Mouse (Mus musculus): ENCODE measurements at regions not wholly inside any gene's neighbourhood (a gene's known extent, or its start where the extent isn't known, plus 50 kb on each side); places are given as distances from the start of the nearest gene placed in this dataset.
"Not testable (repeated sequence)": the region's sequence is repeated elsewhere in the genome, so short reads cannot be mapped to it uniquely, and the experiment has no call there.

DNA sequence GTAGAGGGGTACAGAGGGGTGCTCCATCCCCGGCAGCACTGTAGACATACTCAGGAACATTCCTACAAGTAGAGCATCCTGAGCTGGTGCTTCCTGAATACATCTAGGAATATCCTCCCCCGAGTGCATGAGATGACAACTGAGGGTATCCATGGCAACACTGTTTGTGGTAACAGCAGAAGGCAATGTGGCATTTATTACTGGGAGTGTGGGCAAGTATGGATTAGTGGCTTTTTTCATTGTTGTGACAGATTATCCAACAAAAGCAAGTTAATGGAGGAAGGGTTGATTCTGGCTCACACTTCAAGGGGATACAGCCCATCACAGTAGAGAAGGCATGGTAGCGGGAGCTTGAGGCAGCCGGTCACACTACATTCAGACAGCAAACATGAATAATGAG is 114.0 kb upstream of the Nxpe4 start:
- DNase-seq (ENCODE audit: low read depth, low spot score), result no peak

DNA sequence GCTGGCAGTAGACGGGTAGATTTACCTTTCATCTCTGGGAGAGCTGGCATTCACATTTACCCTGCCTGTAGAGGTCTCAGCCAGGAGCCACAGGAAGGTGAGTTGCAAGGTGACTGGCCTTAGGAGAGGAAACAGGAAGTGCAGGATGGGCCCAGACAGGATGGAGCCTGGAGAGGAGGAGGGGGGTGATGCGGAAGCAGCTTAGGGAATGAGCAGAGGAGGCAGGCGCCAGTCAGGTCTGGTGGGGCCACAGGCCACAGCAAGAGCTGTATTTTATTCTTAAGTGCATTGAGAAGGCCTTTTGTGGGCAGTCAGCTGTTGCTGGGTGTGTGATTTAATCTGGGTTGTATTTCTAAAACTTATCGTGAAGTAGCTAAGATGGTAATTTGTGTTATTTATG is 108.2 kb upstream of the Nxpe4 start:
- DNase-seq (ENCODE audit: low read depth, low spot score), result no peak

DNA sequence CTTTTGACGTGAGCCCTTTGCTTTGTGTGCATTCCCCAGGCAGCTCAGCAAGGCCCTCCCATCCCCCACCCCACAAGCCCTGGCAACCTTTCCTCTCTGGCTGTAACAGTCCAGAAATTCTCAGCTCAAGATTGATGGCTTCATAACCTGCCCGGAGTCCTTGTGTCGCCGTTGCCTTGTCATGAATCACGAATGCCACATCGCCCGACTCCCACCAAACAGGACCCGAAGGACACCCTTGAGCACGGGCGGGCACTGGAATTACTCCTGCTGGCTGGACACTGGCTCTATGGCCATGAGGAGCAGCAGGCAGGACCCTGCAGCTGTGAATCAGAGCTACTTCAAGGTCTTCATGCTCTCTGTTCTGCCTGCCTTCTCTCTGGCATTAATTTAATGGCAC is 106.6 kb upstream of the Nxpe4 start:
- peak; percentile 35 for DNase-seq (ENCODE audit: low read depth, low spot score)

DNA sequence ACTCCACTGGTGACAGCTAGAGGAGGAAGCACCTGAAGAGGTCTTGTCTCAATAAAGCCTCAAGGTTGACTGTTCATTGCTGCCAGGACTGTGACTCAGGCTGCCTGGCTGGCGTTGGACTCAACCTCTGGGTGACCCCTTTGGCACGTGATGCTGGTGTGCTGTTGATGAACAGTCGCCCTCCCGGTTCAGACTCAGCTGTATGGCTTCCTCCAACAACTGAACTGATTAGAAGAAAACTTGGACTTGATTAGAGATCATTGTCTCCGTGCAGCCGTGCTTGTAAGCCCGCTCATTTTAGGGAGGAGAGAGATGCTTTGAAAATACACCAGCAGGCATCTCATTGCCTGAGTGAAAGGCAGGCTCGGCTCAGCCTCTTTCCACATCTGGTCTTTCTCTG is 103.2 kb upstream of the Nxpe4 start:
- DNase-seq (ENCODE audit: low read depth, low spot score), result no peak

DNA sequence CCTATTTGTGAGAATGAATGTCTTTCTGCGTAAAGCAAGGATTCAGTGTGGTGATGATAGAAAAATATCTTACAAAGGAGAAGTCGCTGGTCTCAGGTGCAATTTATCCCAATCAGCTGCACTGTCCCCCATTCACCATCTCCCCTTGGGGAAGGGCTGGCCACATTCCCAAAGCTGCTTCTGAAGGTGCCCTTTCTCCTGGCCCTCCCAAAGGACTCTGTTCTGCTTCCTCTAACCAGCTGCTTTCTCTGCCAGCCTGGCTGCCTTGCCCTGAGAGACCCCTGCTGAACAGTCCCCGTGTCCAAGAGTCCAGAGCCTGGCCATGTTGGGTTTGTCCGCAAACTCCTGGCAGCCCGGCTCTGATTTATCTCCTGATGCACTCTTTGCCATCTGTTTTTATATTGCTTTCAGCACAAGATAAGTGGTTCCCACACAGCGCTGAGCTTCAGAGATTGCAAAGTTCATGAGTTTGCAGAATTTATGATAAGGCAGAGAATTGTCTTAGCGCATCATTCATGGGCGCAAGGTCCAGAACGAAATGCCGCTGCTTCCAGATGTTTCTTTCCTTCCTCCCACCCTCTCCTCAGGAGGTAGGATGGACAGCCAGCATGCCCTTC is 102.2 kb upstream of the Nxpe4 start:
- no peak for DNase-seq (ENCODE audit: low read depth, low spot score)

DNA sequence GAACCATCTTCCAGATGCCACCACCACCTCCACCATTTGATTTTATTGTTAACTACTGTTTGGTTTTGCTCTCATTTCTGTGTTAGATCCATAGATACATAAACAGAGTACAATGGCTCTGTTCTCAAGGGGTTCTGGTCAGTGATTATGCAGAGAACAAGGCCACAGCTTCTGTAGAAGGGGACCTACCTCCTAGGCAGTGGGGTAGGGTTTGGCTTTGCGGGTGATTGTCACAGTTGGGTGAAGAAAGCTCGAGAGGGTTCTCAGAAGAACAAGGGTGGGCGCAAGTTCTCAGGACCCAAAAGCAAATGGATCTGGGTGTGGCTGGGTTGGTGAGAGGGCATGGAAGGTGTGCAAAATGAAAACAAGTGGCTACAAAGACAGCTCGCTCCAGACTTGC is 100.8 kb upstream of the Nxpe4 start:
- no peak for DNase-seq (ENCODE audit: low read depth, low spot score)

DNA sequence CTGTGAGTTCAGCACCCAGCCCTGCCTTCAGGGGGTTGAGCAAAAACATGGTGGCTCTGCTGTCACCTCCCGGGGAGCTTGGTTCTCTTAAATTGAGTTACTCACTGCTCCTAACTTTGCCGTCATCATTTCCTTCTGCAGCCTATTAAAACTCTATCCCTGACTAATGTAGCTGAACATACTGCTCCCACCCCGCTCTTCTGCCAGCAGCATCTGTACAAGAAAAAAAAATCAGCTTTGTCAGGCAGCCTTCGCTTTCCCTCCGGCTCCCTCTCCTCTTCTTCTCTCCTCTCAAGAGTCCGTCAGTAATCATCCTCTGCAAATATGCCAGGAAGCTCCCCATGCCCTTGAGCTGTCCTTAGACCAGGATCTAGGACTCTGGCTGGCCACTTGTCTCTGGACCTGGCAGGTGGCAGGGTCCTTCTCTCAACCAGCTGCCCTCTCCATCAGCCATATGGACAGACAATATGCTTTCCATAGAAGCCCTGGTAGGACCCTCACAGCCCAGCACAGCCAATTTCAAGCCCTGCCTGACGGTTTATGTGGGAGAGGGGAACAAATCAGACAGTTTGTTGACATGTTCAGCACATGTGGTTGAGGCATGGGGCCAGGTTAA is 95.0 kb upstream of the Nxpe4 start:
- DNase-seq (ENCODE audit: low read depth, low spot score), result no peak

DNA sequence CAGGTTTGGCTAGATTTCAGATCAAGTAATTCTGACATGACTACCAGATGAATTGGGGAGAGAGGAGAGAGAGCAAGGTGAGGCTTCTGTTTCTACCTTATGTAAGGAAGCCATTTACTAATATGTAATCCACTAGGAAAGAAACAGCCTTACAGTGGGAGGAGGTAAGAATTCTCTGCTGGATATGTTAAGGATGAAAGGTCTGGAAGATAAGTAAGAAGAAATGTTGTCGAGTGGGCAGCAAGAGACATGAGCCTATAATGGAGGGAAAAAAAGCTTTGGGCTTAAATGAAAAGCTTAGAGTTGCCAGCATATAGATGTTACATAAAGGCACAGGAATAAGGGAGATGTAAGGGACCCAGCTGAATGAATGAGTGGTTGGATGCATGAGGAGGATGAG is 89.2 kb upstream of the Nxpe4 start:
- DNase-seq (ENCODE audit: low read depth, low spot score), result no peak

DNA sequence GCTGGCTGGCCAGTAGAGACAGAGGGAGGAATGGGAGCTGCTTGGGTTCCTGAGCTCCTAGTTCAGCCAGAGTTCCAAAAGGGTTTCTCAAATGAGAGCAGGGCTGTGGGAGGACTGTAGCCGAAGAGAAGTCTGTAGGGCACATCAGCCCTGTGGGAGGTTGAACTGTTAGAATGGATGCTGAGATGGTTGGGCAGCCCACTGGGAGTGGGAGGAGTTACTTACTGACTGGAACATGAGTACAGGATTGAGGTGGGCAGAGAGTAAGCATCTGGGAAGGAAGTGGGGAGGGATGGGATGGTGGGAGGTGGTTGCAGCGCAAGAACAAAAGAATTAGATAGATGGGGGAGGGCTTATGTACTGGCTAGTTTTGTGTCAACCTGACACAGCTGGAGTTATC is 88.7 kb upstream of the Nxpe4 start:
- no peak for DNase-seq (ENCODE audit: low read depth, low spot score)

DNA sequence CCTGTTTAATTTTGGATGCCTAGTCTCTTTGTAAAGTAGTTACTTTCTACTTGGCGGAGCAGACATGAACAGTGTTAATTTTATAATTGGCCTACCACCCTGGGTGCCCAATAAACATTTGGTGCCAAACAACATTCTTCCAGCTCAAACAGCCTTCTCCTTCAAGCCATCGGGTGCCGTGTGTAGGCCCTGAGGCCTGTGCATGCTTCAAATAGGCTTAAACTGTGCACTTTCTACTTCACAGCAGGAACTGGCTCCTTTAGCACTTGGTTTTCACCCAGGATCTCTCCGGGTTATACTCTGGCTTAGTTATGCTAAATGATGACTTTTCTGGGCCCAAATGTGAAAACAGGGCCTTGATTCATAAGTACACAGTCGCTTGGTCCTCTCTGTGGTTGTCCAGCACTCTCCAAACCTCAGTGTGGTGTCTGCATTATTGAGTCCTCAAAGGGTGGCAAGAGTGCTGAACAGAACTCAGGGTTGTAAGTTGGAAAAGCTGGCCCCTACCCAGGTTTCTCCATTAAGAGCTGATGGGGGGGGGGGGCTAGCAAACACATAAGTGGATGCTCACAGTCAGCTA is 86.1 kb upstream of the Nxpe4 start:
- no peak for DNase-seq (ENCODE audit: low read depth, low spot score)

DNA sequence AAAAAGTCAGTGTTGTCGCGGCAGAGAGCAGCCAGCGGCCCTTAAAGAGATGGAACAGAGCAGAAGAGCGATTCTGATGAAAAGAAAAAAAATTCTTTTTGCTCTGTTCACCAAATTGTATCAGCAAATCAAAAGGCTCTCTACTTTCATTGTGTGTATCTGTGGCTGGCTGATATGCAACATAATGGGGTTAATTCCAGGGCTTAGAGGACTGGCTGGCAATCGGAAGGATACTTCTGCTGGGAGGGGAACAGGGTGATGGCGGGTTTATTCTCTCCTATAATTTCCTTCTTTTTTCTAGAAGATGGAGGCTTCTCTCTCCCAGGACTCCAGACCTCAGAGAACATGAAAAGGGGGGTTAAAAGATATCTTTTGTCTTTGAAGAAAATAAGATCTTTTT is 79.4 kb upstream of the Nxpe4 start:
- DNase-seq (ENCODE audit: low read depth, low spot score), result no peak

DNA sequence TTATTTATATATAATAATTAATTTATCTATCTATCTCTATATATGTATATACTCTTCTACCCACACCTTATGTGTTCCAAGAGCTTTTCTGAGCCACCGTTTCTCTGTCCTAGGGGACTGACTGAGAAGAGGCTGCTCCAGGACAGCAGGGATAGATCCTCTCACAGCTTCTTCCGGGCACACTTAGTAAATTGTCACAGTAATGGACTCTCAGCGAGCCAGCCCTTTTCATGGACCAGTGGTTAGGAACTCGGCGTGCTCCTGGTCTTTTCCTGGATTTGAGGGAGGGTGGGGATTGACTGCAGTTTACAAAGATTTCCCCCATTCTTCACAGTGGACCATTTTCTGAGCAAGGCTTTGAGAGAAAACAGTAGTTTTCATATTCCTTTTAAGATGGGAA is 77.6 kb upstream of the Nxpe4 start:
- not testable (repeated sequence) for DNase-seq (ENCODE audit: low read depth, low spot score)

DNA sequence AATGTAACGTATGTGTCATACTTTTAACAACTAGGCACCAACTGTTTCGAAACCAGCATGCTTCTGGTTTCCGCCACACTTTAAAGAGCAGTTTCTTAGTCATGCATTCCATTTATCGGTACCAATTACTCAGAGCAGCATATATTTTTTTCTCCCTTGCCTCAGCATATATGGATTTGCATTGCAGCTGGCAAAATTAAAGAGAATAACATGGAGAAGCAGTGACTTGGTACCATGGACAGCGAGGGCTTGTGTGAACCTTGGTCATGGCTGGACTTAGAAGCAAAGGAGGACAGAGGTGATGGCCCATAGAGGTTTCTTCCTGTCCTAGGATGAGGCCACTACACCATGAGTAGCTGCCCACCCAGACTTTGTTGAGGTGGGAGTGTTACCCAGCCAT is 72.2 kb upstream of the Nxpe4 start:
- peak; percentile 24 for DNase-seq (ENCODE audit: low read depth, low spot score)

DNA sequence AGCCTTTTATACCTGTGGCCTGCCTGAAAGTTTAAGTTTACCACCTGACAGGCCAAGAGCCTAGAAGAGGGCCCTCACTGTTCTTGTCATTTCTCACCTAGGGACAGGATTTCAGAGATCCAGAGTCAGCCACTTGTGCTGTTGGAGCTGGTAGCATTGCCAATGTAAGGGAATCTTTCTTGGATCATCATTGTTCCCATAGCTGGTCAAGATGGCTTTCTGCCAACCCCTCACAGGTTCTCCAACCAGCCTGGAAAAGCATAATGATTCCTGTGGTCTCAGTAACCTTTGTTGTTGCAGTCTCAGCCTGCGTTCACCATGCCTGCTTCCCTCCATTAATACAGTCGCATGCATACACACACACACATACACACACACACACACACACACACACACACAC is 67.1 kb upstream of the Nxpe4 start:
- no peak for DNase-seq (ENCODE audit: low read depth, low spot score)

DNA sequence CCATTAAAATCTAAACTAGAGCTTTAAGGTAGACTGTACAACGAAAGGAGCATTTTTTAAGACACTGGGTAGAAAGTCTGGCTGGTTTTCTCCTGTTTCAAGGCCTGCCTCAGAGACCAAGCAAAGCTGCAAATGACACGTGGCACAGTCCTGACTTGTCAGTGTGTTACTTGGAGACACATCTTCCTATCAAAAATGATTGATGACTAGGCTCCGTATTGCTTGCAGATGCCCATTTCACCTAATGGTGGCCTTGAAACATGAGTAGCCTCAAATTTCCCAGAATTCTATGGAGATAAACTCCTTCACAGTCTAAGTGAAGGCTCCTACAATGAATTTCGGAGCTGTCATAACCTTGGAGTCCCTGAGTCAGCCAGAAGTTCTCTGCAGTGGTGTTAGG is 62.0 kb upstream of the Nxpe4 start:
- no peak for DNase-seq (ENCODE audit: low read depth, low spot score)

DNA sequence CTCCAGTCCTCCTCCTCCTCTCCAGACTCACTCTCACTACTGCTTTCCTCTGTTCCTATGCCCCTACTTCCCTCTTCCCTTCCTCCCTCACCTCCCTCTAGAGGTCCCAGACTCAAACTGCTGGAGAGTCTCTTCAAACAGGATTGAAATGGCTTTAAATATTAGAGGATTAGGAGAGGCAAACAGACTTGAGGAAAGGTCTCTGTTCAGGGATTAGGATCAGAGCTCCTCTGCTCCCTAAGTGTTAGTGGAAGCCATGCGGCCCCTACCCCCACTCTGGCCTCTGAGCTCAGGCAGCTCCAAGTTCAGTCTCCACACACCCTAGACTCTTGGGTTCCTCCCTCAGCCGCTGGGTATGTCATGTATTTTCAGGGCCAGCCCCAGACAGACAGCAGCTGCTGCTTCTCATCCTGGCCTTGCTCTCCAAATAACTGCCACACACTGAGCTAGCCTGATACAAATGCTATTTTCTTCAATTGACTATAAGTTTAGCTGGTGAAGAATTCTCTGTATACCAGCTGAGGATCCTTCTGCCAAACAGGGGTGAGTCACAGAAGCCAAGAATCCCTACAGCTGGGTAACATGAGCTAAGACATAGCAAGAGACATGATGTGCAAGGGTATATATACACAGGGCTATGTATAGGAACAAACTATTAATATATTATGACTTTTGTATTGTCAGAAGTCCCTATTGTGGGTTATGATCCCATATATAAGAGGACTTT is 55.2 kb upstream of the Nxpe4 start:
- DNase-seq (ENCODE audit: low read depth, low spot score), result no peak

DNA sequence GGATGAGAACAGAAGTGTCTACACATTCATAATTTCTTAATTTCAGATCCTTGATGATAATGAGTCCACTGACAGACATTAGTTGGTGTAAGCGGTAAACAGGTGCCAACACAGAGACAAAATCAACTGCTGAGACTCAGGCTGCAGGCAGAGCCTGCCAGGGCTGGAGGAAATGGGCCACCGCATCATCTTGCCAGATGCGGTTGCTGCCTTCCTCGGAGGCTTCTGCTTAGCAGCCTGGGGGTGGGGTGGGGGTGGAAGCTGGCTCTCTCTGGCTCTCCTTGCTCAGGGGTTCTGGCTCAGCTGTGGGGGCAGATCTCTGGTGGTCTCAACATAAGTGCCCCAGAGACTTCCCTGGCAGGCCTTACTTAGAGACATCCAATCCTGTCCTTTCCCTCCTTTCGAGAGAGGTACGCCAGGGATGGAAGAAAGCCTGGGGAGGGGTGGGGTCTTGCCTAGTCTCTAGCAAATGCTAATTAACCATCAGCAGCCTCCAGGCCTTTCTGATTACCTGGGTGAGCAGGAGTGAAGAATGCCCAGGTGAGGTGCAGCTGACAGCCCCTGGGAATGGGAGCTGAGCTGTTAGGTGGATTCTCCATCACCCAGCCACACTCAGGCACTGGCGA is 52.7 kb upstream of the Nxpe4 start:
- no peak for DNase-seq (ENCODE audit: low read depth, low spot score)

DNA sequence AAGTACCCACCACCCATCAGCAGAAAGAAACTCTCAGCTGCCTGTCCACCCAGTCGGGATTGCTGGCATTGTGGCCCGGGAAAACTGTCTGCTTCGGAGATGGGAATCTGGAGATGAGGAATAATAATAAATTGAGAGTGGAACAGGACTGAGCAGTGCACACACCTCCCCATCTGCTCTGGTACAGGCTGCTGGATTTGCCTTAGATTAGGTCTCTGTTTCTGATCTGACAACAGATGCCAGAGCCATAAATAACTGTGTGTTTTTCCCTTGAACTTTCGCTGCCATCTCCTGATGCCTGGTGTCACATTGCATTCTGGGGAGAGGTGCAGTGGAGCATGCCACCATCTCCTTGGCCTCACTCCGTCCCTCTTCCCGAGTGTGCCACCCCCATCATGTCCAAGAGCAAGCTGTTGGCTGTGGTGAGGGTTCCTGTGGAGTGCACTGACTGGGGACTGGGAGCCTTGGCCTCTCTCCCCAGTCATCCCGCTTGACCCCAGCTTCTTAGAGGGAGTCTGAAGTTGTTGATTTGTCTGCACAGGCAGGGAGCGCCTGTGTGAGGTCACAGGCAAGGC is 50.4 kb upstream of the Nxpe4 start:
- DNase-seq (ENCODE audit: low read depth, low spot score), result no peak

All from forelimb bud, embryonic 11.5 days (tissue).